Mouse (Mus musculus): ENCODE measurements around the gene Htt. TPM values are rescaled to one million over a fixed set of nuclear protein-coding genes. Genes with fewer than 3 reads are reported as not detected.

Gene Htt
- polyA plus RNA-seq, 1 experiment: 6.9 TPM

- H3K4me3 ChIP-seq (ENCODE audit: insufficient read depth, low read depth, low read length): no peak overlapping the region
- H3K27ac ChIP-seq (replicated peaks; ENCODE audit: low read depth, low read length): no peak overlapping the region
- peaks cover 15% of the 10 kb centered on the region for H3K4me1 ChIP-seq (ENCODE audit: control insufficient read depth, insufficient read depth, insufficient read length, low read length)
These were observed 171.9 kb downstream of the Htt start for GRCm38 (mm10) chr5:34933461-34933860.

GRCm38 (mm10) chr5:34941710-34942470, 180.3 kb downstream of the Htt start:
- Histone ChIP-seq H3K4me1 (ENCODE audit: control insufficient read depth, insufficient read depth, insufficient read length, low read length) (no peaks in the 10 kb centered on the region), H3K27ac (replicated peaks; ENCODE audit: low read depth, low read length) (no peak overlapping the region), H3K4me3 (ENCODE audit: insufficient read depth, low read depth, low read length) (no peak overlapping the region)

GRCm38 (mm10) chr5:34943428-34943827, 181.9 kb downstream of the Htt start:
- Histone ChIP-seq H3K27ac (replicated peaks; ENCODE audit: low read depth, low read length) (no peak overlapping the region), H3K4me3 (ENCODE audit: insufficient read depth, low read depth, low read length) (no peak overlapping the region), H3K4me1 (ENCODE audit: control insufficient read depth, insufficient read depth, insufficient read length, low read length) (no peaks in the 10 kb centered on the region)

GRCm38 (mm10) chr5:34948861-34949760, 187.6 kb downstream of the Htt start, which contains the start of gene Rgs12:
Rgs12 (plus strand) TSS chr5:34949445.
- peaks cover 6% of the 10 kb centered on the region; the same call in 1 of the 2 replicates for H3K4me1 ChIP-seq (ENCODE audit: control insufficient read depth, insufficient read depth, insufficient read length, low read length)

GRCm38 (mm10) chr5:34949769-34950211, 188.2 kb downstream of the Htt start:
- Histone ChIP-seq H3K4me1 (ENCODE audit: control insufficient read depth, insufficient read depth, insufficient read length, low read length) (peaks cover 6% of the 10 kb centered on the region; the same call in 1 of the 2 replicates), H3K4me3 (ENCODE audit: insufficient read depth, low read depth, low read length) (peak overlapping the region; percentile 68), H3K27ac (replicated peaks; ENCODE audit: low read depth, low read length) (peak overlapping the region; percentile 69)

More at GRCm38 (mm10) chr5:34948861-34949760, 187.6 kb downstream of the Htt start, which contains the start of gene Rgs12:
- peak within 1 kb of the TSS; percentile 73 for H3K27ac ChIP-seq (replicated peaks; ENCODE audit: low read depth, low read length)
- peak within 1 kb of the TSS; percentile 74 for H3K4me3 ChIP-seq (ENCODE audit: insufficient read depth, low read depth, low read length)

GRCm38 (mm10) chr5:34950486-34951160, 189.1 kb downstream of the Htt start:
- Histone ChIP-seq H3K4me3 (ENCODE audit: insufficient read depth, low read depth, low read length) (peak overlapping the region; percentile 68; the same call in 1 of the 2 replicates), H3K4me1 (ENCODE audit: control insufficient read depth, insufficient read depth, insufficient read length, low read length) (peaks cover 10% of the 10 kb centered on the region), H3K27ac (replicated peaks; ENCODE audit: low read depth, low read length) (no peak overlapping the region)

GRCm38 (mm10) chr5:34951161-34951834, 189.8 kb downstream of the Htt start:
- Histone ChIP-seq H3K27ac (replicated peaks; ENCODE audit: low read depth, low read length) (no peak overlapping the region), H3K4me3 (ENCODE audit: insufficient read depth, low read depth, low read length) (no peak overlapping the region), H3K4me1 (ENCODE audit: control insufficient read depth, insufficient read depth, insufficient read length, low read length) (peaks cover 15% of the 10 kb centered on the region)

GRCm38 (mm10) chr5:34954508-34954907, 193.0 kb downstream of the Htt start:
- no peak overlapping the region for H3K27ac ChIP-seq (replicated peaks; ENCODE audit: low read depth, low read length)
- peaks cover 24% of the 10 kb centered on the region for H3K4me1 ChIP-seq (ENCODE audit: control insufficient read depth, insufficient read depth, insufficient read length, low read length)
- H3K4me3 ChIP-seq (ENCODE audit: insufficient read depth, low read depth, low read length): no peak overlapping the region

- no peak overlapping the region for H3K27ac ChIP-seq (replicated peaks; ENCODE audit: low read depth, low read length)
- H3K4me3 ChIP-seq (ENCODE audit: insufficient read depth, low read depth, low read length): no peak overlapping the region
- peaks cover 21% of the 10 kb centered on the region for H3K4me1 ChIP-seq (ENCODE audit: control insufficient read depth, insufficient read depth, insufficient read length, low read length)
These were observed 194.1 kb downstream of the Htt start for GRCm38 (mm10) chr5:34955630-34956029.

- Histone ChIP-seq H3K4me1 (ENCODE audit: control insufficient read depth, insufficient read depth, insufficient read length, low read length) (peaks cover 18% of the 10 kb centered on the region), H3K4me3 (ENCODE audit: insufficient read depth, low read depth, low read length) (no peak overlapping the region), H3K27ac (replicated peaks; ENCODE audit: low read depth, low read length) (no peak overlapping the region)
These were observed 194.6 kb downstream of the Htt start for GRCm38 (mm10) chr5:34956151-34956550.

GRCm38 (mm10) chr5:34957015-34957414, 195.5 kb downstream of the Htt start:
- no peak overlapping the region for H3K4me3 ChIP-seq (ENCODE audit: insufficient read depth, low read depth, low read length)
- peaks cover 25% of the 10 kb centered on the region for H3K4me1 ChIP-seq (ENCODE audit: control insufficient read depth, insufficient read depth, insufficient read length, low read length)
- no peak overlapping the region for H3K27ac ChIP-seq (replicated peaks; ENCODE audit: low read depth, low read length)

GRCm38 (mm10) chr5:34960021-34960420, 198.5 kb downstream of the Htt start:
- Histone ChIP-seq H3K4me3 (ENCODE audit: insufficient read depth, low read depth, low read length) (no peak overlapping the region), H3K27ac (replicated peaks; ENCODE audit: low read depth, low read length) (no peak overlapping the region), H3K4me1 (ENCODE audit: control insufficient read depth, insufficient read depth, insufficient read length, low read length) (peaks cover 29% of the 10 kb centered on the region)
